Mouse (Mus musculus) neutrophil, adult 5-6 weeks (primary cell): ENCODE results near the gene Pex7. TPM values are rescaled to one million over a fixed set of nuclear protein-coding genes. Genes with fewer than 3 reads are reported as not detected.

Experiments
- ATAC-seq: fragments of 151-379, 151-347 bp; 2 replicates; pipeline ENCODE4 v1.8.0; 2017; ENCODE audit warnings: mild to moderate bottlenecking, moderate TSS enrichment; ENCODE audit not compliant: insufficient number of reproducible peaks, poor library complexity, low FRiP score, severe bottlenecking; ENCODE audit errors: extremely low read depth
- total RNA-seq: library from RNA; stranded (forward); fragments of 200-1000 nt; gene quantifications from 2 replicates; pipeline ENCODE4 v1.2.3, GENCODE M21; 2017

The Pex7 gene
- total RNA-seq, 1 experiment from 2014 or later, result 12.0 TPM

DNA sequence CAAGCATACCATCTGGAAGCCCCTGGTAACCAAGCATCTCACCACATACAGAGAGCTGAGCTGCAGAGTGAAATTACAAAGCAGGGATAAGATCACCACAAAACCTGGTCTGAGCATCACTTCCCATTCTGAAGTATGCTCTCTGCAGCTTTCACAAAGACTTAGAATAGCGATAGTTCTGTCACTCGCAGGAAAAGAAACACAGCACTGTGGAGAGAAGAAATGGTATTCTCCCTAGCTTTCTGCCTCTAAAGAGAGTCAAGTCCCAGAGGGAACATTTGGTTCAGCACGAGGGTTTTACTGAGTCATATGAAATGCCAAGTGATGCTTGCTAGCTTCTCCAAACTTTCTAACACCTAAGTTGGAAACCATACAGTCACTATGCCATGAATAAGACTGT lies 17.6 kb downstream of the Pex7 start:
- ATAC-seq, result no peak

DNA sequence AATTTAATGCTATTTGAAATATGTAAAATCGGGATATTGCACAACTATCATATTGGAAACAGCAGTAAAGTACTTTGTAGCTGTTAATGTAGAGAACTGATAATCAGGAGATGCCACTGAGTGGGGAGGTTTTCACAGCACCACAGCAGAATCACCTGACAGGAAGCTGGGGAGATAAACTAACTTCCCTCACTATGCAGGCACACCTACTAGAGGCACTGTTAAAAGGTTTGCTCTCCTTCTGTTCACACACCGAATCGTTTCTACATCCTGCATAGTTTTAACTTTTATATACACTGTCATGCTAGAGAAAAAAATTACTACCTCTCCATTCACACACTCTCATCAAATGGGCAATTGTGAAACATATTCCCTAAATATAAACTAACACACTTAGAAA lies 21.2 kb downstream of the Pex7 start:
- no peak for ATAC-seq

GRCm38 (mm10) chr10:19884409-19884808 lies 23.1 kb downstream of the Pex7 start:
- no peak for ATAC-seq

GRCm38 (mm10) chr10:19880437-19880836 lies 27.1 kb downstream of the Pex7 start:
- ATAC-seq, result no peak

GRCm38 (mm10) chr10:19879161-19879560 lies 28.3 kb downstream of the Pex7 start:
- ATAC-seq, result no peak

DNA sequence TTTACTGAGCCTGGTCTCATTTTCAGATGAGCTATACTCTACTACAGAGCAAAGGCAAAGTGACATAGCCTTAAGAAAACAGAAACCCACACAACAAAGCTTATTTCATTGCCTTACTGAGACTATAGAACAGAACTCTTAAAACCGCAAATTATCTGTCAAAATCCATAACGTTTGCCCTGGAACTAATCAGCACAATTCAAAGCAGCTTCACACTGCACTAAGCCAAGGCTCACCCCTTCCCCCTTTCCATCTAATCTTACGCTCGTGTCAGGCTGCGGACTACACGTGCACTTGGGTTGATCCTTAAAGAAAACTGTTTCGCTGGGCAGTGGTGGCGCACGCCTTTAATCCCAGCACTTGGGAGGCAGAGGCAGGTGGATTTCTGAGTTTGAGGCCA lies 29.8 kb downstream of the Pex7 start:
- no peak for ATAC-seq

DNA sequence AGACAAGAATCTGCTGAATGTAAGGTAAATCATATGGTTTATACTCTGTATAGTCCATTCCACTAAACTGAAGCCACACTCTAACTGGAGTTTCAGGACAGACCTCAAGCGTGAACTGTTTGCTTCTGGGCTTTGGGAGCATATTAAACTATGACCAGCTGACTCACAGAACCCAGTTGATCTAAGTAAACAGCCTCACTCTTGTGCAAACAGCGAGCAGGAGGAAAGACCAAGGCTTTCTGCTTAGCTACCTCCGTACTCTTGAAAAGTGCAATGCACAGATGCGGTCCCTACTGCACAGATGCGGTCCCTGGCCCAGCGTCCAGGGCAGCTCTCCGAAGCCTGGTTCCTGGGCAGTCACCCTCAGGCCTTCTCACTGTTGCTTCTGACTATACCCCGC lies 30.2 kb downstream of the Pex7 start:
- no peak for ATAC-seq

DNA sequence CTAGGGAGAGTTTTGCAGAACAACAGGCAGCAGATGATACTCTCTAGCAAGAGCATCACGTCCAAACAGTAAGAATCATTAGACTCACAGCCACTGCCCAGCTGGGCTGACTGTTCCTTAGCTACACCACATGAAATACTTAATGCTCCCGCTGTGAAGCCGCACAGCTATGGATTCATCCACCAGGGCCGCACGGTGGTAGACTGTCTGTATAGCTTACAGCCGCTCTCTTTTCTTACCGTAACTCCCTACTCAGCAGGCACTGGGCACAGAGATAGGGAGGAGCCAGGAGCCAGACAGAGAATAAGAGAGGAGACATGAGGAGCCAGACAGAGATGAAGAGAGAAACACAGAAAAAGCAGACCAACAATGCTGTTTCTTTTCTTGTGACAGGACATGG lies 30.8 kb downstream of the Pex7 start:
- no peak for ATAC-seq

- ATAC-seq, result no peak
These were observed 32.1 kb downstream of the Pex7 start for GRCm38 (mm10) chr10:19875346-19875745.

DNA sequence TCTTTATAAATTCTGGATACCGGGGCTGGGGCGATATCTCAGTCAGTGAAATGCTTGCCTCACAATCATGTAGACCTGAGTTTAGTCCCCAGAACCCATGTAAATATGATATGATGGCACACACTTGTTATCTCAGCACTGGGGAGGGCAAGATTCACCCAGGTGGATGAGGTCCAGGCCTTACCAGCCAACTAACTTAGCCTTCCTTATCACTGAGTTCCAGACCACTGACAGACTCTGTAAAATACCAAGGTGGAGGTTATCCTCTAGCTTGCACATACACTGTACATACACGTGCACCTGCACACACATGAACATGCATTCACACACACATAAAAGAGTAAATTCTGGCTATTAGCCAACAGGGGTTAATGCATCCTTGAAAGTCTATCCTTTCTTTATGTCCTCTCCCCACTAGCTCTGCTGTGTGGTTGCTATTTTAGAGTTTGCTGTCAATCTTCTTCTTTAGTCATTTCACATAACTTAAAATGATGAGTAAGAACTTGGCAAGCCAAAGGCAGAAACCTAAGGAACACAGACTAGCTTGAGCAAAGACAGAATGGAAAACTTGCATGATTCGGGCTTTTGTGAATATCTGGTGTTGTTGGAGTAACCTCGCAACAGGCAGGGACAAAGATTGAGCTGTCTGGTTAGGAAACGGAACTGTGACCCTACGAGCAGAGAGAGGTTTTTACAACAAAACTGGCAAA lies 51.7 kb downstream of the Pex7 start:
- no peak for ATAC-seq

DNA sequence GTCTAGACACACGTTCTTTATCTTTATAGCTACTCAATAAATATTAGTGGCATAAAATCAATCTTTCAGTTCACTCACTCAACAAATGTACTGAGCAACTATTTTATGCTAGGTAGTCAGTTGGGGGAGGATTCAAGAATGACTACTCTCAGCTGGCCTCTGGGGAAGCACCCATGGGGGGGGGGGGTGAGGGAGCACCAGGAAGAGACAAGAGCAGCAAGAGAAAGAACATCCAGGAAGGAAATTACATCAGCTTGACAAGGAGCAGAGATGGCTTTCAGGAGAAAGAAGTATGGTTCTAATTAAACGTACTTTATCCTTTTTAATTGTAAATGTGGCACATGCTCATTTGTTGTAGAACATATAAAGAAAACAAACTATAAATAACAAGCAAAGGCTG lies 53.9 kb downstream of the Pex7 start:
- ATAC-seq, result no peak

DNA sequence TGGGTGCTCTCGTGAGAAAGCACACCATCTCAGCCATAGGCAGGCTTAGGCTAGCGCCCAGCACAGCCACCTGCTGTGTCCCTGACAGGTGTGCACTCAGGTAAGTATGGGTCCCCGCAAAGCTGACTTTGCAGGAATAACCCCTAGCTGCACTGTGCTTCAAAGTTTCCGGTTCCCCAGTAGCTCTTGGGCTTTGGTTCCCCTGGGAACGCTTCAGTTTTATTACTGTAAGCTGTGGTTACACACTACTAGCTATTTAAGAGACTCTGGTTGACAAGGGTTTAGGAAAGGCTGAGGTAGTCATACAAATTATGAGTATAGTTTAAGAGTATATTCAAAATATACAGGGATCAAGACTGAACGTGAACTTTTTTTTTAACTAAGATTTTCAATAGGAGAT lies 54.7 kb downstream of the Pex7 start:
- ATAC-seq, result no peak

DNA sequence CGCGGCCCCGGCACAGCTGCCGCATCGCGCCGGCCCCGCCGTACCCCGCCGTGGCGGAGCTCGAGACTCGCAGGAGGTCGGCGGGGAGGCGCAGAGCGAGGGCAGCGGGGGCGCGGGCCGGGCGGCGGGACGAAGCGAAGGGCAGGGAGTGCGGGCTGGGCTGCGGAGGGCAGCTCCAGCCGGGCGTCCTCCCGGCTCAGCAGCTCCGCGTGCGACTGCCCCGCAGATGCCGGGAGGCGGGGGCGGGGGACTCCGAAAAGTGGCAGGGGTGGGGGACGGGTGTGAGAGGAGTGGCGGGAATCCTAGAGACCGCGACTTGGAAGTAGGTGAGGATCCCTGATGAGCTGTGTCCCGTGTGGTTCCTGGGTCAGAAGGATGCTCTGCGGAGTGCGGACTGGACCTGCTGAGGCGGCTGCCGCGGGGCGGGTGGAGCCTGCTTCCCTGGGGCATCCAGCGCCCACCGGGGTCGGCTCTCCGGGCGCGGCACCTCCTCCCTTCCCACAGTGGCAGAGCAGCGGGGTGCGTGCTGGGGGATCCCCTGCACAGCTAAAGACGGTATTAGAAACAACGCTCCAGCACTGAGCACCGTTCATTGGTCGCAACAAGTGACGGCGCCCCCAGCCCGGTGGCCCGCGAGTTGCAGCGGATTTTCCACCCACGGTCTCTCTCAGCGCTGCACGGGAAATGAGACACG lies 56.3 kb downstream of the Pex7 start, which contains the start of gene Slc35d3:
TSS of gene Slc35d3 (minus strand) at position 462 of the 694 bp plus-strand sequence.
- ATAC-seq, result peak; percentile 40; the same call in 1 of the 2 replicates

DNA sequence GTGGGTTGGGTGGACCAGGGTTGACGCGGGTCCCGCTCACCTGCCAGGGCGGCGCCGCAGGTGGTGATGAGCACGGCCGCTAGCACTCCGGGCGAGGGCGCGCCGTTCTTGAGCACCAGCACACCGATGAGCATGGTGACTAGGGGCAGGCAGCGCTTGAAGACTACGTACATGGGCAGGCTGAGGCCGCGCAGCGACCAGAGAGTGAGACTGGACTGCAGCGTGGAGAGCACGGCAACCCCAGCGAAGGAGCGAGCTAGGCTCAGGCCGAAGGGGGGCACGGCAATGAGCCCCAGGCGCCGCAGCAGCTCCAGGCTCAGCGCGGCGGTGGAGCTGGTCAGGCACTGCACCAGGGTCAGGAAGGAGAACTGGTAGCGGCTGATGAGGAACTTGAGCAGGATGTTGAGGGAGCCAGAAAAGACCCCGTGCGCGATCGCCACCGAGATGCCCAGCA lies 56.9 kb downstream of the Pex7 start:
- no peak for ATAC-seq

- no peak for ATAC-seq
These were observed 57.6 kb downstream of the Pex7 start for GRCm38 (mm10) chr10:19849771-19850365.

GRCm38 (mm10) chr10:19848928-19849770 lies 58.3 kb downstream of the Pex7 start:
- no peak for ATAC-seq

DNA sequence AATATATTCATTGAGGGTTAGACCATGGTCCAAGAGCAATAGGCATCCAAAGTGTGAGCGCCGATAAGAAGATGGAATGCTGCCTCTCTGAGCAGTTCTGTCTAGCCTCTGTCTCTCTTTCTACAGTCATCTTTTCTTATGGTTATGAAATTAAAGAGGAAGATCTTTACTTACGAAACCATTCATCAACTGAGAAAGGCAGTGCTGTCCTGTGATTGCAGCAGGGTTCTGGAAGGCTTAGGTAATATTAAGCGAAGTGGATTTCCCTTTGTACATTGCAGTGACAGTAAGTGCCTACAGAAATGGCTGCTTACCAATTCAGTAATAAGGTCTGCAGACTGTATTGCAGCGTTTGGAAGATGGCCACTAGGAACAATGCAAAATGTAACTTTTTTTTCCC lies 67.7 kb downstream of the Pex7 start:
- no peak for ATAC-seq

DNA sequence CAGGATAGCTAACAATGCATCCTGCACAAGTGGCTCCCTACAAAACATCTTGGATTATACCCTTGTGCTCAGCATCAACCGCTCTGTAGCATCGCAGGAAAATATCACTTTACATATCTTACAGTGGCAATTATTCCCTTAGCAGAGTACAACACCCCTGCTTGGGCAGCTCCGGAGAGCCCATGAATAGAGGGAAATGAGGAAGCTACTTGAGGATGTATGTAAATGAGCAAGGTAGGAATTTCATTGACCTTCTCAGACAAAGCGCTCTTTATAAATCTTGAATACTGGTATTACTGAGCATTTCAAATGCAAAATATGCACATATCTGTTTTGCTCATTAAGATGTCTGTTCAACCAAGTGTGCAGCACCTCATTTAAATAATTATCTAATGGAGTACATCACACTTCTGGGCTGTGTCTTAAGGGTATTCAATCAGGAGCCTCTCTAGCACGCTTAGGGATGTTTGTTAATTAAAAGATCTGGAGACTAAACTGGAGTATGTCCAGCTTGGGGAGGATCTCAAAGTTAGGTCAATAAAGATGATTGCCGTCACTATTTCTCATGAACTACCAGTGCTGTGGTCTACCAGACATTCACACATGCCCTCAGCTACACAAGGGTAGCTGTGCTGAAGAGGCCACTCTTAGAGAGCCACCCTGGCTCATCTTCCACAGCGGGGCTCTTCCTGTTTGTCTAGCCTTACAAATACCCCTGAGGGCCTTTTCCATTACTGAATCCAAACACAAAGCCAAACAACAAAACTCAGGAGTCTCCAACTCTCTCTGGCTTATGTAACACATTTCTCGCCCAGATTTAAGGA lies 71.4 kb downstream of the Pex7 start:
- no peak for ATAC-seq
